Mouse (Mus musculus): ENCODE data around the gene Phactr1. TPM values are rescaled to one million over a fixed set of nuclear protein-coding genes. Genes with fewer than 3 reads are reported as not detected.

The Phactr1 gene
- polyA plus RNA-seq, 1 experiment, result not detected

- no peaks in the 10 kb centered on the region for H3K27me3 ChIP-seq (ENCODE audit: control insufficient read depth, insufficient read depth, insufficient read length)
- TF ChIP-seq TCF12 (IDR thresholded peaks at IDR 0.05; ENCODE audit: insufficient read depth, poor library complexity, severe bottlenecking) (no peak), REST (IDR thresholded peaks at IDR 0.05; ENCODE audit: insufficient read depth, insufficient read length) (no peak), TCF3 (IDR thresholded peaks at IDR 0.05; ENCODE audit: insufficient read length, low read depth) (no peak)
Measured at GRCm38 (mm10) chr13:42820513-42820912, 140.1 kb downstream of the Phactr1 start.

GRCm38 (mm10) chr13:42821426-42822106, 141.1 kb downstream of the Phactr1 start:
- Histone ChIP-seq H3K36me3 (ENCODE audit: control insufficient read depth, insufficient read depth) (no peaks in the 10 kb centered on the region), H3K79me2 (ENCODE audit: control insufficient read depth, insufficient read depth) (no peaks in the 10 kb centered on the region), H3K27me3 (ENCODE audit: control insufficient read depth, insufficient read depth, insufficient read length) (no peaks in the 10 kb centered on the region), H3ac (ENCODE audit: control insufficient read depth, insufficient read length) (no peak overlapping the region), H3K4me2 (ENCODE audit: low read depth) (no peak overlapping the region), H3K4me3 (no peak overlapping the region)
- TF ChIP-seq MYOG (IDR thresholded peaks at IDR 0.05; ENCODE audit: control insufficient read depth in 1 of 3, insufficient read depth in 1 of 3, insufficient read length in 2 of 3, low read depth in 2 of 3) (no peak), REST (IDR thresholded peaks at IDR 0.05; ENCODE audit: insufficient read depth, insufficient read length) (no peak), MAX (IDR thresholded peaks at IDR 0.05; ENCODE audit: low read depth) (no peak), SRF (IDR thresholded peaks at IDR 0.05; ENCODE audit: control insufficient read depth, insufficient read length, low read depth) (no peak), CEBPB (IDR thresholded peaks at IDR 0.05; ENCODE audit: insufficient read depth, poor library complexity, severe bottlenecking) (no peak), TCF3 (IDR thresholded peaks at IDR 0.05; ENCODE audit: insufficient read length, low read depth) (no peak), MYOD1 (IDR thresholded peaks at IDR 0.05; ENCODE audit: control insufficient read depth in 1 of 3, insufficient read length in 2 of 3, low read depth in 2 of 3) (no peak), USF1 (IDR thresholded peaks at IDR 0.05; ENCODE audit: low read depth) (no peak), E2F4 (IDR thresholded peaks at IDR 0.05; ENCODE audit: insufficient read depth) (no peak), TCF12 (IDR thresholded peaks at IDR 0.05; ENCODE audit: insufficient read depth, poor library complexity, severe bottlenecking) (no peak), POLR2AphosphoS2 (IDR thresholded peaks at IDR 0.05; ENCODE audit: insufficient read length, low read depth) (no peak), POLR2A (IDR thresholded peaks at IDR 0.05; ENCODE audit: insufficient read length, low read depth) (no peak)

More at GRCm38 (mm10) chr13:42820513-42820912, 140.1 kb downstream of the Phactr1 start:
- Histone ChIP-seq H3K36me3 (ENCODE audit: control insufficient read depth, insufficient read depth) (no peaks in the 10 kb centered on the region), H3K79me2 (ENCODE audit: control insufficient read depth, insufficient read depth) (no peaks in the 10 kb centered on the region), H3ac (ENCODE audit: control insufficient read depth, insufficient read length) (no peak overlapping the region), H3K4me2 (ENCODE audit: low read depth) (no peak overlapping the region), H3K4me3 (no peak overlapping the region)

- Histone ChIP-seq H3K4me3 (no peak overlapping the region), H3ac (ENCODE audit: control insufficient read depth, insufficient read length) (no peak overlapping the region), H3K4me2 (ENCODE audit: low read depth) (no peak overlapping the region), H3K36me3 (ENCODE audit: control insufficient read depth, insufficient read depth) (no peaks in the 10 kb centered on the region), H3K27me3 (ENCODE audit: control insufficient read depth, insufficient read depth, insufficient read length) (no peaks in the 10 kb centered on the region), H3K79me2 (ENCODE audit: control insufficient read depth, insufficient read depth) (no peaks in the 10 kb centered on the region)
- TF ChIP-seq CEBPB (IDR thresholded peaks at IDR 0.05; ENCODE audit: insufficient read depth, poor library complexity, severe bottlenecking), result no peak
- TF ChIP-seq TCF12 (IDR thresholded peaks at IDR 0.05; ENCODE audit: insufficient read depth, poor library complexity, severe bottlenecking), result no peak
- no peak for TF ChIP-seq REST (IDR thresholded peaks at IDR 0.05; ENCODE audit: insufficient read depth, insufficient read length)
- TF ChIP-seq SRF (IDR thresholded peaks at IDR 0.05; ENCODE audit: control insufficient read depth, insufficient read length, low read depth), result no peak
Measured at GRCm38 (mm10) chr13:42822545-42822944, 142.1 kb downstream of the Phactr1 start.

GRCm38 (mm10) chr13:42823875-42824274, 143.5 kb downstream of the Phactr1 start:
- TF ChIP-seq POLR2A (IDR thresholded peaks at IDR 0.05; ENCODE audit: insufficient read length, low read depth) (no peak), REST (IDR thresholded peaks at IDR 0.05; ENCODE audit: insufficient read depth, insufficient read length) (no peak), MYOG (IDR thresholded peaks at IDR 0.05; ENCODE audit: control insufficient read depth in 1 of 3, insufficient read depth in 1 of 3, insufficient read length in 2 of 3, low read depth in 2 of 3) (no peak), USF1 (IDR thresholded peaks at IDR 0.05; ENCODE audit: low read depth) (no peak), SRF (IDR thresholded peaks at IDR 0.05; ENCODE audit: control insufficient read depth, insufficient read length, low read depth) (no peak), MYOD1 (IDR thresholded peaks at IDR 0.05; ENCODE audit: control insufficient read depth in 1 of 3, insufficient read length in 2 of 3, low read depth in 2 of 3) (no peak), POLR2AphosphoS2 (IDR thresholded peaks at IDR 0.05; ENCODE audit: insufficient read length, low read depth) (no peak), MAX (IDR thresholded peaks at IDR 0.05; ENCODE audit: low read depth) (no peak)
- Histone ChIP-seq H3K27me3 (ENCODE audit: control insufficient read depth, insufficient read depth, insufficient read length) (no peaks in the 10 kb centered on the region), H3K4me3 (no peak overlapping the region), H3ac (ENCODE audit: control insufficient read depth, insufficient read length) (no peak overlapping the region), H3K4me2 (ENCODE audit: low read depth) (no peak overlapping the region), H3K79me2 (ENCODE audit: control insufficient read depth, insufficient read depth) (no peaks in the 10 kb centered on the region), H3K36me3 (ENCODE audit: control insufficient read depth, insufficient read depth) (no peaks in the 10 kb centered on the region)

GRCm38 (mm10) chr13:42826602-42827001, 146.2 kb downstream of the Phactr1 start:
- Histone ChIP-seq H3K36me3 (ENCODE audit: control insufficient read depth, insufficient read depth) (no peaks in the 10 kb centered on the region), H3K4me2 (ENCODE audit: low read depth) (no peak overlapping the region), H3K4me3 (no peak overlapping the region), H3ac (ENCODE audit: control insufficient read depth, insufficient read length) (no peak overlapping the region), H3K79me2 (ENCODE audit: control insufficient read depth, insufficient read depth) (no peaks in the 10 kb centered on the region), H3K27me3 (ENCODE audit: control insufficient read depth, insufficient read depth, insufficient read length) (peaks cover under 1% of the 10 kb centered on the region)
- TF ChIP-seq TCF12 (IDR thresholded peaks at IDR 0.05; ENCODE audit: insufficient read depth, poor library complexity, severe bottlenecking), result no peak
- TF ChIP-seq MYOD1 (IDR thresholded peaks at IDR 0.05; ENCODE audit: control insufficient read depth in 1 of 3, insufficient read length in 2 of 3, low read depth in 2 of 3), result no peak
